In the genomic region with DNA sequence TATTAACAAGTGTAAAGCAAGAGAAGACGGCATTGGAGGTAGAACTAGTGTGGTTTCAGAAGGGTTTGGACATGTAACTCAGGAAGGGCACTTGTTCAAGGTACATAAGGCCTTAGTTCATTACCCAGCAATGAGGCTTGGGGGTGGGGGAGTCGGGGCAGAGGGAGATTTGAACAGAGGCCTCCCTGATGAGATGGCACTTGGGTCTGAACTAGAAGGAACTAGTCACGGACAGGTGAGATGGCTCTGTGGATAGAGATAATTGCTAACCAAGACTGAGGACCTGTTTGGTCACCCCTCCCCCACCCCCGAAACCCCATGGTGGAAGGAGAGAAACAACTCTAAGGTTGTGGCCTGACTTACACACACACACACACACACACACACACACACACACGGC, we compare ENCODE assay signal across 9 mouse cellular contexts. TPM values are rescaled to one million over a fixed set of nuclear protein-coding genes. Genes with fewer than 3 reads are reported as not detected.
A peak's percentile ranks its signal among the peaks of the same experiment; 100 is the strongest.
DNase-seq lines count a peak whose midpoint lies in the region; ATAC-seq and TF ChIP-seq lines count a peak whose summit lies in the region.
"Had no signal": no experiment of that assay in that cellular context is flagged by ENCODE, and none has a peak within 500 bp of the region (broad histone marks: within the 10 kb centered on the region; RNA-seq: fewer than 3 reads in every experiment).

No protein-coding gene starts in this region.

- peak overlapping the region; percentile 83 for H3K9ac ChIP-seq in liver, embryonic 11.5 days (ENCODE audit: low read depth, low read length)
- H3K9ac ChIP-seq in stomach, postnatal 0 days (ENCODE audit: low read length), result no peak overlapping the region

- WGBS in forebrain, embryonic 10.5 days, result 51% methylated on average over 5 of the region's 5 CpGs
- WGBS in liver, embryonic 11.5 days, result 26% methylated on average over 5 of the region's 5 CpGs
- WGBS in stomach, postnatal 0 days, result 40% methylated on average over 5 of the region's 5 CpGs

- TF ChIP-seq CTCF in stomach, postnatal 0 days (IDR thresholded peaks at IDR 0.05; ENCODE audit: low read depth), result no peak

- H3K4me2 ChIP-seq in liver, embryonic 11.5 days, result peak overlapping the region; percentile 74
- H3K4me2 ChIP-seq in stomach, postnatal 0 days (replicated peaks; ENCODE audit: low read depth), result peak overlapping the region; percentile 91

- ATAC-seq in megakaryocyte, adult 5-6 weeks (ENCODE audit: poor library complexity, severe bottlenecking), result no peak
- ATAC-seq in liver, embryonic 11.5 days (replicated peaks; ENCODE audit: low FRiP score), result no peak
- no peak for ATAC-seq in stomach, postnatal 0 days (ENCODE audit: low FRiP score, low TSS enrichment)

- H3K9me3 ChIP-seq in megakaryocyte, embryonic 14.5 days, result peaks cover 2% of the 10 kb centered on the region; the same call in 1 of the 2 replicates
- H3K9me3 ChIP-seq in forebrain, embryonic 10.5 days, result no peaks in the 10 kb centered on the region
- H3K9me3 ChIP-seq in liver, embryonic 11.5 days (ENCODE audit: control insufficient read depth, low read length), result no peaks in the 10 kb centered on the region
- H3K9me3 ChIP-seq in stomach, postnatal 0 days (ENCODE audit: control insufficient read depth, low read length), result no peaks in the 10 kb centered on the region

- H3K27ac ChIP-seq in forebrain, embryonic 10.5 days, result peak overlapping the region; percentile 91
- no peak overlapping the region for H3K27ac ChIP-seq in liver, embryonic 11.5 days (ENCODE audit: low read depth, low read length)
- no peak overlapping the region for H3K27ac ChIP-seq in stomach, postnatal 0 days (replicated peaks)

- H3K27me3 ChIP-seq in megakaryocyte, embryonic 14.5 days (replicated peaks), result no peaks in the 10 kb centered on the region
- no peaks in the 10 kb centered on the region for H3K27me3 ChIP-seq in forebrain, embryonic 10.5 days (ENCODE audit: poor library complexity, severe bottlenecking)
- no peaks in the 10 kb centered on the region for H3K27me3 ChIP-seq in liver, embryonic 11.5 days (replicated peaks; ENCODE audit: control insufficient read depth, insufficient read depth, low read length)
- no peaks in the 10 kb centered on the region for H3K27me3 ChIP-seq in stomach, postnatal 0 days (ENCODE audit: control insufficient read depth, insufficient read depth, low read length)

- H3K4me1 ChIP-seq in megakaryocyte, embryonic 14.5 days, result peaks cover 38% of the 10 kb centered on the region
- peaks cover 32% of the 10 kb centered on the region for H3K4me1 ChIP-seq in forebrain, embryonic 10.5 days
- peaks cover 17% of the 10 kb centered on the region for H3K4me1 ChIP-seq in liver, embryonic 11.5 days (replicated peaks; ENCODE audit: control insufficient read depth, insufficient read depth, low read length)
- no peaks in the 10 kb centered on the region for H3K4me1 ChIP-seq in stomach, postnatal 0 days (replicated peaks; ENCODE audit: control insufficient read depth, insufficient read depth)

- no peak for TF ChIP-seq EP300 in stomach, postnatal 0 days (optimal IDR thresholded peaks at IDR 0.05)

- peak overlapping the region; percentile 99 for H3K4me3 ChIP-seq in megakaryocyte, embryonic 14.5 days (replicated peaks)
- H3K4me3 ChIP-seq in forebrain, embryonic 10.5 days, result peak overlapping the region; percentile 75
- peak overlapping the region; percentile 73 for H3K4me3 ChIP-seq in liver, embryonic 11.5 days (ENCODE audit: low read depth, low read length)
- H3K4me3 ChIP-seq in stomach, postnatal 0 days (ENCODE audit: low read depth, low read length), result peak overlapping the region; percentile 68

- no peak for DNase-seq in forebrain, embryonic 10.5 days (ENCODE audit: extremely low spot score, low spot score)
- no peak for DNase-seq in liver, embryonic 11.5 days (ENCODE audit: low spot score)
- DNase-seq in stomach, postnatal 0 days (ENCODE audit: low spot score), result no peak
- no peak for DNase-seq in urinary bladder, adult 18-20 months (ENCODE audit: low spot score in 2 of 2)
- no peak for DNase-seq in left cerebral cortex, adult 18-20 months (ENCODE audit: low spot score in 2 of 2)
- no peak for DNase-seq in thymus, postnatal 0 days (ENCODE audit: low spot score)
- DNase-seq: lung, postnatal 36 days had no signal

- H3K36me3 ChIP-seq in megakaryocyte, embryonic 14.5 days (replicated peaks; ENCODE audit: low read length), result peaks cover 42% of the 10 kb centered on the region
- H3K36me3 ChIP-seq in forebrain, embryonic 10.5 days (replicated peaks), result peaks cover 45% of the 10 kb centered on the region
- peaks cover 20% of the 10 kb centered on the region; the same call in 1 of the 2 replicates for H3K36me3 ChIP-seq in liver, embryonic 11.5 days (ENCODE audit: control insufficient read depth, insufficient read depth, low read length)
- H3K36me3 ChIP-seq in stomach, postnatal 0 days (ENCODE audit: control insufficient read depth, insufficient read depth, low read length), result no peaks in the 10 kb centered on the region

RNA-seq across cellular contexts. Expression of a gene that starts 1.1 kb away (rescaled TPM):
- 1.9 and 5.4 TPM in 2 replicates for polyA plus RNA-seq in megakaryocyte, embryonic 14.5 days (2012; ENCODE audit: insufficient read depth, low replicate concordance)
- total RNA-seq in megakaryocyte, adult 5-6 weeks (2015), result 48.8 and 63.4 TPM in 2 replicates
- 139 TPM in 2 replicates for total RNA-seq in megakaryocyte, adult 5-6 weeks (2017)
- 168 and 179 TPM in 2 replicates for polyA plus RNA-seq in forebrain, embryonic 10.5 days (2016; fragmentation: Nextera tagmentation; extraction: Ambion mirVana)
- polyA plus RNA-seq in liver, embryonic 11.5 days (2014; fragmentation: Nextera tagmentation; extraction: Ambion mirVana), result 97.7 and 112 TPM in 2 replicates
- 9.8 and 11.4 TPM in 2 replicates for polyA plus RNA-seq in stomach, postnatal 0 days (2015; fragmentation: Nextera tagmentation; extraction: Ambion mirVana)
- total RNA-seq in left cerebral cortex, adult 18-20 months (2021), result 1 to 10 TPM; 1.0 to 1.1 TPM
- polyA plus RNA-seq in thymus, postnatal 0 days (2015; fragmentation: Nextera tagmentation; extraction: Ambion mirVana), result 85.5 and 87.8 TPM in 2 replicates

RNA-seq across cellular contexts. Expression of a gene that starts 49.6 kb away (rescaled TPM):
- polyA plus RNA-seq in megakaryocyte, embryonic 14.5 days (2012; ENCODE audit: insufficient read depth, low replicate concordance), result 6.3 and 11.4 TPM in 2 replicates
- 8.8 and 12.4 TPM in 2 replicates for total RNA-seq in megakaryocyte, adult 5-6 weeks (2015)
- total RNA-seq in megakaryocyte, adult 5-6 weeks (2017), result 9.7 and 11.5 TPM in 2 replicates
- 3.8 and 4.5 TPM in 2 replicates for polyA plus RNA-seq in forebrain, embryonic 10.5 days (2016; fragmentation: Nextera tagmentation; extraction: Ambion mirVana)
- 1.0 and 1.9 TPM in 2 replicates for polyA plus RNA-seq in liver, embryonic 11.5 days (2014; fragmentation: Nextera tagmentation; extraction: Ambion mirVana)
- 2.3 and 2.8 TPM in 2 replicates for polyA plus RNA-seq in stomach, postnatal 0 days (2015; fragmentation: Nextera tagmentation; extraction: Ambion mirVana)
- 1 to 10 TPM; 1.8 TPM for total RNA-seq in left cerebral cortex, adult 18-20 months (2021)
- polyA plus RNA-seq in thymus, postnatal 0 days (2015; fragmentation: Nextera tagmentation; extraction: Ambion mirVana), result 10.0 and 10.6 TPM in 2 replicates
